Mouse (Mus musculus) large intestine, adult 2 months (tissue): Measurements from ENCODE around the gene Atp6v0a1. TPM values are rescaled to one million over a fixed set of nuclear protein-coding genes. Genes with fewer than 3 reads are reported as not detected.

Experiments
- DNase-seq: peaks from one replicate; pipeline ENCODE4 v3.0.0-alpha.2; 2012; ENCODE audit warnings: low read depth, low spot score
- WGBS: fragments of 180-500 bp; shearing (Covaris S2); methylation state at CpG from one replicate; pipeline ENCODE4 v1.1.7; 2018; 5-methylcytosine and 5-hydroxymethylcytosine counted together
- polyA plus RNA-seq: library from polyadenylated mRNA; depleted of rRNA; stranded (reverse); fragments of >200 nt; gene quantifications from 2 replicates; pipeline ENCODE4 v1.2.3, GENCODE M21; 2012; rRNA removed

Gene Atp6v0a1
- polyA plus RNA-seq, 1 experiment, result 48.4 TPM

- no peak for DNase-seq
- 72% methylated on average over 4 of the region's 4 CpGs for WGBS
Measured at GRCm38 (mm10) chr11:101109351-101109750, 100.1 kb downstream of the Atp6v0a1 start.

GRCm38 (mm10) chr11:101110708-101111107 lies 101.5 kb downstream of the Atp6v0a1 start:
- WGBS, result 22% methylated on average over 5 of the region's 5 CpGs
- no peak for DNase-seq

- 63% methylated on average over 4 of the region's 4 CpGs for WGBS
- DNase-seq, result no peak
Measured at GRCm38 (mm10) chr11:101111178-101111577, 101.9 kb downstream of the Atp6v0a1 start.

GRCm38 (mm10) chr11:101112186-101112585 lies 102.9 kb downstream of the Atp6v0a1 start:
- DNase-seq, result no peak
- WGBS, result 94% methylated on average over 3 of the region's 3 CpGs

Other genes starting within 250 kb of the Atp6v0a1 start
- gene Kcnh4, start 249.5 kb upstream of the Atp6v0a1 start, polyA plus RNA-seq, result 0.06 and 0.08 TPM in 2 replicates
- gene Hcrt, start 246.5 kb upstream of the Atp6v0a1 start, polyA plus RNA-seq, result not detected in 2 replicates
- gene Ghdc, start 238.5 kb upstream of the Atp6v0a1 start, polyA plus RNA-seq, result 8.5 and 9.8 TPM in 2 replicates
- 9.5 and 14.2 TPM in 2 replicates for gene Stat5b, start 158.7 kb upstream of the Atp6v0a1 start, polyA plus RNA-seq
- 6.4 and 8.3 TPM in 2 replicates for gene Stat5a, start 150.1 kb upstream of the Atp6v0a1 start, polyA plus RNA-seq
- gene Stat3, start 69.9 kb upstream of the Atp6v0a1 start, polyA plus RNA-seq, result 102 and 120 TPM in 2 replicates
- 33.4 and 36.4 TPM in 2 replicates for gene Cavin1, start 38.6 kb upstream of the Atp6v0a1 start, polyA plus RNA-seq
- 12.9 and 13.6 TPM in 2 replicates for gene Naglu, start 60.6 kb downstream of the Atp6v0a1 start, polyA plus RNA-seq
- gene Hsd17b1, start 69.0 kb downstream of the Atp6v0a1 start, polyA plus RNA-seq, result 0.26 and 0.29 TPM in 2 replicates
- 38.1 and 46.5 TPM in 2 replicates for gene Coasy, start 73.1 kb downstream of the Atp6v0a1 start, polyA plus RNA-seq
- gene Mlx, start 77.8 kb downstream of the Atp6v0a1 start, polyA plus RNA-seq, result 144 and 164 TPM in 2 replicates
- 1.3 and 1.7 TPM in 2 replicates for gene Psmc3ip, start 86.0 kb downstream of the Atp6v0a1 start, polyA plus RNA-seq
- 53.7 and 67.9 TPM in 2 replicates for gene Retreg3, start 110.4 kb downstream of the Atp6v0a1 start, polyA plus RNA-seq
- gene Tubg1, start 110.5 kb downstream of the Atp6v0a1 start, polyA plus RNA-seq, result 14.4 and 17.8 TPM in 2 replicates
- 1.8 and 2.3 TPM in 2 replicates for gene Tubg2, start 146.5 kb downstream of the Atp6v0a1 start, polyA plus RNA-seq
- gene Cntnap1, start 161.1 kb downstream of the Atp6v0a1 start, polyA plus RNA-seq, result 2.4 and 2.6 TPM in 2 replicates
- gene Plekhh3, start 161.9 kb downstream of the Atp6v0a1 start, polyA plus RNA-seq, result 22.9 and 31.4 TPM in 2 replicates
- gene Ccr10, start 166.0 kb downstream of the Atp6v0a1 start, polyA plus RNA-seq, result 9.2 and 16.9 TPM in 2 replicates
- gene Ezh1, start 217.0 kb downstream of the Atp6v0a1 start, polyA plus RNA-seq, result 22.1 and 30.6 TPM in 2 replicates
- 38.9 and 40.8 TPM in 2 replicates for gene Ramp2, start 236.6 kb downstream of the Atp6v0a1 start, polyA plus RNA-seq
- gene Vps25, start 244.3 kb downstream of the Atp6v0a1 start, polyA plus RNA-seq, result 80.6 and 82.2 TPM in 2 replicates